Mouse (Mus musculus): ENCODE results near the gene Pde4a. TPM values are rescaled to one million over a fixed set of nuclear protein-coding genes. Genes with fewer than 3 reads are reported as not detected.
"Not testable (repeated sequence)": the region's sequence is repeated elsewhere in the genome, so short reads cannot be mapped to it uniquely, and the experiment has no call there.

Pde4a gene
- polyA plus RNA-seq, 1 experiment from 2014 or later = 8.6 TPM

DNA sequence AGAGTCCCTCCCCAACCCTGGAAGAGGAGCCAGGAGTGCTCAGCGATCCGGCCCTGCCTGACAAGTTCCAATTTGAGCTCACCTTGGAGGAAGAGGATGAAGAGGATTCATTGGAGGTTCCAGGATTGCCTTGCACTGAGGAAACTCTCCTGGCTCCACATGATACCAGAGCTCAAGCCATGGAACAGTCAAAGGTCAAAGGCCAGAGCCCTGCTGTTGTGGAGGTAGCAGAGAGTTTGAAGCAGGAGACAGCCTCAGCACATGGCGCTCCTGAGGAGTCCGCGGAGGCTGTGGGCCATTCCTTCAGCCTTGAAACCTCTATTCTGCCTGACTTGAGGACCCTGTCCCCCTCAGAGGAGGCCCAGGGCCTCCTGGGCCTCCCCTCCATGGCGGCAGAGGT lies 45.3 kb downstream of the Pde4a start:
- H3K27me3 ChIP-seq = no peaks in the 10 kb centered on the region

GRCm38 (mm10) chr9:21211624-21212023 lies 46.1 kb downstream of the Pde4a start:
- Histone ChIP-seq H3K4me1 (0 out of 2 replicates have a peak, but pooled peaks cover 2% of the 10 kb centered on the region), H3K9me3 (no peaks in the 10 kb centered on the region), H3K4me3 (no peak overlapping the region), H3K36me3 (0 out of 2 replicates have a peak, but pooled peaks cover 3% of the 10 kb centered on the region), H3K9ac (no peak overlapping the region), H3K27me3 (no peaks in the 10 kb centered on the region), H3K27ac (no peak overlapping the region), H3K4me2 (no peak overlapping the region)
- WGBS = 76% methylated on average over 7 of the region's 7 CpGs
- ATAC-seq (ENCODE audit: borderline replicate concordance, extremely low read depth, low FRiP score, low TSS enrichment) = no peak

More for the DNA sequence above, 45.3 kb downstream of the Pde4a start:
- H3K27ac ChIP-seq = no peak overlapping the region
- no peaks in the 10 kb centered on the region for H3K9me3 ChIP-seq
- H3K4me2 ChIP-seq = no peak overlapping the region
- H3K36me3 ChIP-seq = 0 out of 2 replicates have a peak, but pooled peaks cover 3% of the 10 kb centered on the region
- H3K4me3 ChIP-seq = no peak overlapping the region
- WGBS = 80% methylated on average over 6 of the region's 6 CpGs
- no peak overlapping the region for H3K9ac ChIP-seq
- no peak for ATAC-seq (ENCODE audit: borderline replicate concordance, extremely low read depth, low FRiP score, low TSS enrichment)
- no peaks in the 10 kb centered on the region for H3K4me1 ChIP-seq

GRCm38 (mm10) chr9:21213617-21214190 lies 48.2 kb downstream of the Pde4a start:
- no peak for ATAC-seq (ENCODE audit: borderline replicate concordance, extremely low read depth, low FRiP score, low TSS enrichment)
- Histone ChIP-seq H3K9me3 (no peaks in the 10 kb centered on the region), H3K27ac (no peak overlapping the region), H3K4me3 (no peak overlapping the region), H3K36me3 (0 out of 2 replicates have a peak, but pooled peaks cover 3% of the 10 kb centered on the region), H3K9ac (no peak overlapping the region), H3K27me3 (no peaks in the 10 kb centered on the region), H3K4me2 (no peak overlapping the region), H3K4me1 (0 out of 2 replicates have a peak, but pooled peaks cover 2% of the 10 kb centered on the region)
- WGBS = 37% methylated on average over 7 of the region's 7 CpGs

DNA sequence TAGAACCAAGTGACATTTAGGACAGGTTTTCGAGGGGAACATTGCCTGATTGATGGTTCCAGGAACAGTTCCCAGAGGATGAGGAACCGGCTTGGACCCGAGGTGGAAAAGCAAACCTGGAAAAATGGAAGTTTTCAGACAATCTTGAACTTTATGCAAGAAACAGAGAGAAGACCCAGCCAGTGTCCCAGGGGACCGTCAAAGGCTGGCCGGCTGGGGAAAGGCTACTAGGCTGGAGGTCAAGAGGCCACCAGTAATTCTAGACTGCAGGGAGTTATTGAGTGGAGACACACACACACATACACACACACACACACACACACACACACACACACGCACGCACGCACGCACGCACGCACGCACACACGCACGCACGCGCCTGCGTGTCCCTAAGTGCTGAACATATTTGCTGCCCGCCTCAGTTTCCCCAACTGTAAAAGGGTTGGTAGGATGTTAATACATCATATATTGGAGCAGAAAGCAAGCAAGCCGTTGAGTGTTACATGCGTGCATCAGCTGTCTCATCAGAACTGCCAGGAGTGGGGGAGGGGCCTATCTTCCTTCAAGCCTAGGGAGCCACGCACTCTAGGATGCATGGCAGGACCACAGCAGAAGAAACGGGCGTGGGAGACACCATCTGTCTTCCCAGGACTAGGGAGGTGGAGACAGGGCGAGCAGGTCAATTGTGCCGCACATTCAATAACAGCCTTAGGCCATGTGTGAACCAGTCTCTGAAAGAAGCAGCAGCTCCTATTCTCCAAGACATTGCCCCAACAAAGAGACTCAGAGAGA lies 50.7 kb downstream of the Pde4a start:
- whole genome bisulfite sequencing = 63% methylated on average over 25 of the region's 25 CpGs
- H3K36me3 ChIP-seq = 0 out of 2 replicates have a peak, but pooled peaks cover 3% of the 10 kb centered on the region
- ATAC-seq (ENCODE audit: borderline replicate concordance, extremely low read depth, low FRiP score, low TSS enrichment) = no peak
- H3K9me3 ChIP-seq = no peaks in the 10 kb centered on the region
- peaks cover 8% of the 10 kb centered on the region for H3K4me1 ChIP-seq
- no peak overlapping the region for H3K4me2 ChIP-seq
- no peaks in the 10 kb centered on the region for H3K27me3 ChIP-seq
- no peak overlapping the region for H3K27ac ChIP-seq
- H3K4me3 ChIP-seq = no peak overlapping the region
- H3K9ac ChIP-seq = no peak overlapping the region

GRCm38 (mm10) chr9:21219820-21220219 lies 54.3 kb downstream of the Pde4a start:
- 47% methylated on average over 3 of the region's 3 CpGs for WGBS
- H3K36me3 ChIP-seq = no peaks in the 10 kb centered on the region
- H3K4me2 ChIP-seq = no peak overlapping the region
- no peak overlapping the region for H3K27ac ChIP-seq
- H3K4me3 ChIP-seq = no peak overlapping the region
- H3K27me3 ChIP-seq = no peaks in the 10 kb centered on the region
- no peak overlapping the region for H3K9ac ChIP-seq
- no peak for ATAC-seq (ENCODE audit: borderline replicate concordance, extremely low read depth, low FRiP score, low TSS enrichment)
- peaks cover 3% of the 10 kb centered on the region; the same call in 1 of the 2 replicates for H3K9me3 ChIP-seq
- peaks cover 10% of the 10 kb centered on the region for H3K4me1 ChIP-seq

- peaks cover 2% of the 10 kb centered on the region; the same call in 1 of the 2 replicates for H3K27me3 ChIP-seq
- peak; percentile 89 for ATAC-seq (ENCODE audit: borderline replicate concordance, extremely low read depth, low FRiP score, low TSS enrichment)
- 0 out of 2 replicates have a peak overlapping the region, but pooled peaks have one; percentile 13 for H3K9ac ChIP-seq
- H3K36me3 ChIP-seq = no peaks in the 10 kb centered on the region
- peaks cover 3% of the 10 kb centered on the region; the same call in 1 of the 2 replicates for H3K9me3 ChIP-seq
- H3K27ac ChIP-seq = no peak overlapping the region
- peak overlapping the region; percentile 51 for H3K4me2 ChIP-seq
- 12% methylated on average over 21 of the region's 21 CpGs for WGBS
- H3K4me3 ChIP-seq = peak overlapping the region; percentile 27
- peaks cover 10% of the 10 kb centered on the region for H3K4me1 ChIP-seq
Observed at GRCm38 (mm10) chr9:21220490-21221382, 55.2 kb downstream of the Pde4a start.

DNA sequence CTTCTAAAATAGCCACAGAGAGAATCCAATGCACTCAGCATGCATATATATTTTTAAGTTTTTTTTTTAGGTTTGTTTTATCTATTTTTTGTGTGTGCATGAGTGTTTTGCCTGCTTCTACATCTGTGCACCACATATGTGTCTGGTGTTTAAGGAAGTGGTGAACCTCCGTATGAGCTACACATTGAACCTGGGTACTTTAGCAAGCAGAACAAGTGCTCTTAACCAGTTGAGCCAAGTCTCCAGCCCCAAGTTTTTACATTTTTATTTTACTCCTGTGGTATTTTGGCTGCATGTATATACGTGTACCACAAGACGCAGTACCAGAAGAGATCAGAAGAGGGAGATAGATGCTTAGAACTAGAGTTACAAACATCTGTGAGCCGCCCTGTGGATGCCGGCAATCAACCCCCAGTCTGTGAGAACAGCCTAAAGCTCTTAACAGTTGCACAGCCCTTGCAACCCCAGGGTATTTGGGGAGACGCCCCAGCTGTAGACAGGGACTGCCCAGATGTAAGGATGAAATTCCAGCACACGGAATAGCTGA lies 55.9 kb downstream of the Pde4a start:
- H3K27me3 ChIP-seq = peaks cover 3% of the 10 kb centered on the region; the same call in 1 of the 2 replicates
- no peak overlapping the region for H3K9ac ChIP-seq
- H3K36me3 ChIP-seq = no peaks in the 10 kb centered on the region
- ATAC-seq (ENCODE audit: borderline replicate concordance, extremely low read depth, low FRiP score, low TSS enrichment) = no peak
- H3K4me3 ChIP-seq = no peak overlapping the region
- peak overlapping the region; percentile 51; the same call in 1 of the 2 replicates for H3K4me2 ChIP-seq
- H3K27ac ChIP-seq = no peak overlapping the region
- H3K4me1 ChIP-seq = peaks cover 9% of the 10 kb centered on the region
- 15% methylated on average over 7 of the region's 7 CpGs for WGBS
- peaks cover 3% of the 10 kb centered on the region; the same call in 1 of the 2 replicates for H3K9me3 ChIP-seq

DNA sequence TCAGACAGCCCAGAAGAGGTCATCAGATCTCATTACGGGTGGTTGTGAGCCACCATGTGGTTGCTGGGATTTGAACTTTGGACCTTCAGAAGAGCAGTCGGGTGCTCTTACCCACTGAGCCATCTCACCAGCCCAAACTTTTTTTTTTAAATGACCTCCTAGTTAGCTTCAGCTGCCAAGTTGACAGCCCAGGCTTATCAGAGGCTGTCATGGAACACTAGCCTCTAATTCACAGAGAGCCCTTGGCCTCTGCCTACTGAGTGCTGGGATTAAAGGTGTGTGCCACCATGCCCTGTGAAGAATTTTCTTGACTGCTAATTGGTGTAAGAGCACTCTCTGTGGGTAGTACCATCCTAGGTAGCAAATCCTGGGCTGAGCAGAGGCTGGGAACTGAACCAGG lies 58.0 kb downstream of the Pde4a start:
- H3K4me3 ChIP-seq; H3K9ac ChIP-seq; H3K9me3 ChIP-seq; H3K4me2 ChIP-seq; H3K36me3 ChIP-seq; H3K27me3 ChIP-seq; H3K27ac ChIP-seq; ATAC-seq (ENCODE audit: borderline replicate concordance, extremely low read depth, low FRiP score, low TSS enrichment): not testable (repeated sequence)
- peaks cover 19% of the 10 kb centered on the region for H3K4me1 ChIP-seq
- WGBS = 89% methylated on average over 2 of the region's 2 CpGs

DNA sequence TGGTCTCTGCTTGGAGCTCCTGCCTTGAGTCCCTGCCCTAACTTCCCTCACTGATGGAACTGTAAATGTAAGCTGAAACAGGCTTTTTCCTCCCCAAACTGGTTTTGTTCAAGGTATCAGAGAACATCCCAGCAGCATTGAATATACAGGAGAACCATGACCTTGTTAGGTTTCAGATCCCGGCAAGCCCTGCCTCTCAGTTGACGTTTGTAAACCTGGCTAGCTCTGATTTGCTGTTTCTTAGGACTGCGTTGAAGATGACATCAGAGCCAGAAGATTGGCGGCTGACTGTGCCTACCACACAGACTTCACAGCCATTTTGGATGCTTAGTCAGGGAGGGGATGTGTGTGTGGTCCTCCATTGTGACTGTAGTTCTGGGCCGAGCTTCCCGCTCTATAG lies 58.4 kb downstream of the Pde4a start:
- Histone ChIP-seq H3K4me3 (no peak overlapping the region), H3K4me2 (no peak overlapping the region)
- WGBS = 88% methylated on average over 6 of the region's 6 CpGs

GRCm38 (mm10) chr9:21224576-21225414 lies 59.3 kb downstream of the Pde4a start:
- Histone ChIP-seq H3K27me3 (peaks cover 3% of the 10 kb centered on the region; the same call in 1 of the 2 replicates), H3K4me2 (peak overlapping the region; percentile 52), H3K27ac (no peak overlapping the region), H3K36me3 (peaks cover 10% of the 10 kb centered on the region), H3K4me1 (peaks cover 19% of the 10 kb centered on the region), H3K4me3 (peak overlapping the region; percentile 31), H3K9ac (peak overlapping the region; percentile 10; the same call in 1 of the 2 replicates), H3K9me3 (peaks cover 3% of the 10 kb centered on the region; the same call in 1 of the 2 replicates)
- WGBS = 19% methylated on average over 26 of the region's 26 CpGs
- no peak for ATAC-seq (ENCODE audit: borderline replicate concordance, extremely low read depth, low FRiP score, low TSS enrichment)

More for the DNA sequence above, 58.4 kb downstream of the Pde4a start:
- H3K36me3 ChIP-seq = 0 out of 2 replicates have a peak, but pooled peaks cover under 1% of the 10 kb centered on the region
- no peak overlapping the region for H3K9ac ChIP-seq
- peaks cover 3% of the 10 kb centered on the region; the same call in 1 of the 2 replicates for H3K27me3 ChIP-seq
- H3K27ac ChIP-seq = no peak overlapping the region
- H3K4me1 ChIP-seq = peaks cover 19% of the 10 kb centered on the region
- no peak for ATAC-seq (ENCODE audit: borderline replicate concordance, extremely low read depth, low FRiP score, low TSS enrichment)
- peaks cover 3% of the 10 kb centered on the region; the same call in 1 of the 2 replicates for H3K9me3 ChIP-seq

All from lung, embryonic 15.5 days (tissue).